Mouse (Mus musculus): ENCODE measurements at regions not wholly inside any gene's neighbourhood (a gene's known extent, or its start where the extent isn't known, plus 50 kb on each side); places are given as distances from the start of the nearest gene placed in this dataset.

DNA sequence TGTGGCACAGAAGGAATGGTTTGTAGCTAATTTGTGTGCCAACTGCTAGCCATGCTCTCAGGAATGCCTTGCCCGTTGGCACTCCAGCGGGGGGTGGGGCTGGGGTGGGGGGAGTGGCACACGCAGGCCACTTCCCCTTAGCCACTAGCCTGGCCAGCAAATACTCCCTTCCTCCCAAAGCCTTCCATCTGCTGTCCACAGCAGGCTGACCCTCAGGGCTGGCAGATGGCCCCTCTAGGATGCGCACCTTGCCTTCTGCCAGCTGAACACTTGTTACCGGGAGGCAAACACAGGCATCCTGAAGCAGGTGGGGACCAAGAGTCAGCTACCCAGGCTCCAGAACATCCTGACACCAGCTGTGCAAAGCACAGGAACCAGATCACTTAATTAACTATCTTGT, 372.1 kb upstream of the Smim15 start:
- TF ChIP-seq MAFK (IDR thresholded peaks at IDR 0.05; ENCODE audit: insufficient read depth, low read depth, low read length): no peak
- no peak for TF ChIP-seq CHD2 (IDR thresholded peaks at IDR 0.05; ENCODE audit: low read depth, low read length)
- no peak for TF ChIP-seq HCFC1 (IDR thresholded peaks at IDR 0.05; ENCODE audit: borderline replicate concordance, insufficient read depth, low read length)
- TF ChIP-seq ZNF384 (IDR thresholded peaks at IDR 0.05; ENCODE audit: low read depth, low read length): no peak
